Mouse (Mus musculus) left cerebral cortex, postnatal 4 days (tissue): ENCODE measurements around the gene Gimap8. TPM values are rescaled to one million over a fixed set of nuclear protein-coding genes. Genes with fewer than 3 reads are reported as not detected.

Experiments used
- DNase-seq: peaks from one replicate; pipeline ENCODE4 v3.0.0-alpha.2; 2022
- intact Hi-C: fragments of 180-260 bp; cut with DNase I; formaldehyde crosslinking; loops from one replicate; pipeline ENCODE4 v1.15.1; 2025
- total RNA-seq, 2 experiments: library from RNA; stranded (reverse); gene quantifications; 2 replicates each; pipeline ENCODE4 v1.2.3; 2021

Gene Gimap8
- total RNA-seq, 2 experiments from 2014 or later, result 1.2 to 1.6 TPM

DNA sequence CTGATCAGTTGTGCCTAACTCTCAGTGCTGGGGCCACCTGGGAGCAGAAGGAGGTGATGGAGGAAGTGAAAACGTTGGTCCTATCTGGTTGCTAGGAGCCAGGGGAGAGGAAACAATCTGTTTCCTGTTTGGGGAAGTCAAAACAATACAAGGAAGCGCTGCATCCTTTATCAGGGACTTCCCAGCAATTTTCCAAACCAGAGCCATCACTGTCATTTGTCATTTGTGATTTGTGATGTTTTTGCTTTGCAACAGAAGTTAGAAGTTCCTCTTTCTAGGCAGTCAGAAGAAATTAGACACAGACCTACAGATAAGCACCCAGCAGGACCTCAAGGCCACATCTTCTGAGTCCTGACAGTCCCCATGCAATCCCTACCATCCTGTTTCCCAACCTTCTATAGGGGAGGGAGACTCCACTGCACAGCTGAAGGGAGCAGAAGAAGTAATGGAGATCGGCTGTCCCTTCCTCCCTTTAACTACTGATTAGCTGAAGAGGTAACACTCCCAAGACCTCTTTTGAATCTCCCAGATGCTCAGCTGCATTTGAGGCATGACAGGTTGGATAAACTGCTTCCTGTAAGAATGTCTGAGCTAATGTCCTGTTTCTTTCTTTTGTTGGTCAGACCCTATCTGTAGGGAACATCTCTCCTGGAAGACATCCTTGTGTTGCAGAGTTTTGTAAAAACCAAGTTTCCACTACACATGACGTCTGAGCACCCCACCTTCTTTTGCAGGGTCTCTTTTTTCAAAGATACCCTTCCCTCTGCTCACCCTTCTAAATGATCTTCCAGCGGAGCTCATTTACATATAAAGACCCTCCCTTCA lies 53.4 kb downstream of the Gimap8 start:
- no peak for DNase-seq
- intact Hi-C loops, result no loop called here

DNA sequence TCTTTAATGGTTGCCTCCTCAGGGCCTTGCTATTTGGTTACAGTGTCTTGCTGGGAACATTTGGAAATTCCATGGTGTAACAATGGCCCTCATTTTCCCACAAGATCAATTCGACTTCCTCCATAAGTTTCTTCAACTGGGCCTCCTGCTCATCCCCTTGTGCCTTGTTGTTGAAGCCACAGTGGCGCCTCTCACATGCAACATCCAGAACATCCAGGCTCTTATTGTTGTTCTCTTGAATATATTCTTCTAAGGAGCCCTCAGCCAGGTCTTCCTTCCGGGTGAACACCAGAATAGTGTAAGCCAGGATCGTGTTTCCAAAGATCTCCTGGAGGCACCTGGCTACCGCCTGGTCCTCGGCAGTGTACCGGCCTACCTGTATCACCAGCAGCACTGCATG lies 55.1 kb downstream of the Gimap8 start:
- DNase-seq, result no peak

DNA sequence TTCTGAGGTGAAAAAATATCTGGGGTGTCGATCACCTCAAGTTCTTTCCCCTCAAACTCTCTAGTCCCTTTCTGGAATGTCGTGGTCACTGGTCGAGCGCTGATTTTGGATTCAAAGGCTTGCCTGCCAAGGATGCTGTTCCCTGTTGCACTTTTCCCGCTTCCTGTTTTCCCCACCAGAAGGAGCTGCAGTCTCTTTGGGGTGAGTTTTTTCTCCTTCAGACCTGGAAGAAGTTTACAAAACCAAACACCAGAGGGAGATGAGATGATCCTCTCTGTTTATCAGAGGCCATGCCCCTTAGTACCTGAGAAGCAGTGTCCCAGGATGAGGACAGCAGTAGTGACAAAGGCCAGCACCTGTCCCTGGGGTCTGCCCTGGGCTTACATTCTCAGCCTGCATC lies 55.6 kb downstream of the Gimap8 start:
- intact Hi-C loops, result no loop called here
- DNase-seq, result no peak

More for the DNA sequence above, 55.1 kb downstream of the Gimap8 start:
- intact Hi-C loops, result no loop called here

DNA sequence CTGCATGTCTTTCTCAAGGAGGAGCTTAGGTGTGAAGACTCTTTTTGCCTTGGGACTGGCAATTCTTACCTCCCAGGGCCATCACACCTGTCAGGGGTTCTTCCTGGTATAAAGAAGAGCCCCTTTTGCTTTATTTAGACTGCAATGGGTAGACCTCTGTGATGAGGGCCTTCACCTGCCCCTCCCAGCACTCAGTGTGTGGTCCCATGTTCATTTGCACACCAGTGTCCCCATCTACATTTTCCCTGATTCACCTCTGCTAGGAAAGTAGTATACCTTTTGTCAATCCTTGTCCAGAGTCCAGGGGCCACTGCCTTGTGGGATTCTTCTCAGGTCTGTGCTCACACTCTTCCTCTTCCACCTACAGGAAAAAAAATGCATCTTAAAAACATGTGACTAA lies 57.1 kb downstream of the Gimap8 start:
- DNase-seq, result no peak
- intact Hi-C loops, result no loop called here

DNA sequence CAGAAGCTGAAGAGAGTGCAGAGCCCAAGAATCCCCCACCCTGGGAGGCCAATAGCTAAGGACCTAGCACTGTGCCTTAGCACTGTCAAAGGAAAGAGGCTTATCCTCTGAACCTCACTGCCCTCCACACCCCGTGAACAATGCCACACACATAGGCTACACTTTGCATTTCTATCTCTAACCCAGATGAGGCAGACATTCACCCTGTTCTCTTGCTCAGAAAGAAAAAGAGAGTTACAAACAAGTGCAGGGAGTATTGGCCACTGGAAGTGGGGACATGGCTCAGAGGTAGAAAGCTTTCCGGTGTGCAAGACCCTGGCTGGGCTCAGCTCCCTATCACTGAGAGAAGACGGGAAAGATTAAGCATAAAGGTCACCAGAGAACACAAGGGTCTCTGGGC lies 59.1 kb downstream of the Gimap8 start:
- no peak for DNase-seq
- intact Hi-C loops, result no loop called here

Other genes starting within 250 kb of the Gimap8 start
- 10 to 100 TPM; 27.7 to 29.6 TPM for gene Zfp467, start 201.4 kb upstream of the Gimap8 start, total RNA-seq
- gene Sspo, start 199.0 kb upstream of the Gimap8 start, total RNA-seq, result under 1 TPM; 0.08 TPM
- 100 to 1,000 TPM; 254 to 288 TPM for gene Atp6v0e2, start 109.6 kb upstream of the Gimap8 start, total RNA-seq
- gene Lrrc61, start 92.4 kb upstream of the Gimap8 start, total RNA-seq, result 10 to 100 TPM; 28.8 to 35.0 TPM
- gene Rarres2, start 74.4 kb upstream of the Gimap8 start, total RNA-seq, result 1 to 10 TPM; 6.9 to 7.0 TPM
- not detected for gene Gm45021, start 57.6 kb upstream of the Gimap8 start, total RNA-seq
- 10 to 100 TPM; 27.1 to 28.6 TPM for gene Repin1, start 53.4 kb upstream of the Gimap8 start, total RNA-seq
- gene Gm44965, start 53.3 kb upstream of the Gimap8 start, total RNA-seq, result not detected
- 10 to 100 TPM in 1 of 2 experiments, 1 to 10 TPM in 1; 9.8 to 10.5 TPM for gene Zfp775, start 45.2 kb upstream of the Gimap8 start, total RNA-seq
- gene AI854703, start 20.5 kb upstream of the Gimap8 start, total RNA-seq, result 10 to 100 TPM; 14.1 to 15.1 TPM
- 1 to 10 TPM; 1.1 to 1.3 TPM for gene Gimap9, start 28.9 kb downstream of the Gimap8 start, total RNA-seq
- 1 to 10 TPM in 1 of 2 experiments, under 1 TPM in 1; 0.77 to 1.4 TPM for gene Gimap4, start 37.3 kb downstream of the Gimap8 start, total RNA-seq
- gene Gimap6, start 61.0 kb downstream of the Gimap8 start, total RNA-seq, result 1 to 10 TPM; 6.0 to 6.3 TPM
- not detected for gene Gm28053, start 71.4 kb downstream of the Gimap8 start, total RNA-seq
- gene Gimap7, start 71.4 kb downstream of the Gimap8 start, total RNA-seq, result not detected
- 1 to 10 TPM; 2.7 to 3.5 TPM for gene Gimap1, start 91.8 kb downstream of the Gimap8 start, total RNA-seq
- 1 to 10 TPM; 1.4 to 1.5 TPM for gene Gimap5, start 99.0 kb downstream of the Gimap8 start, total RNA-seq
- not detected for gene Gimap3, start 123.6 kb downstream of the Gimap8 start, total RNA-seq
- 10 to 100 TPM in 1 of 2 experiments, 1 to 10 TPM in 1; 8.8 to 10.4 TPM for gene Tmem176a, start 193.7 kb downstream of the Gimap8 start, total RNA-seq
- 10 to 100 TPM; 25.8 to 32.2 TPM for gene Tmem176b, start 194.3 kb downstream of the Gimap8 start, total RNA-seq
- not detected for gene Aoc1, start 225.7 kb downstream of the Gimap8 start, total RNA-seq